Mouse (Mus musculus) kidney, postnatal 0 days (tissue): ENCODE results near the gene Zdhhc17. TPM values are rescaled to one million over a fixed set of nuclear protein-coding genes. Genes with fewer than 3 reads are reported as not detected.

Experiments used
- ATAC-seq: fragments of 200-750 bp; cut with Nextera tagmentation; replicated peaks from 2 replicates; pipeline ENCODE4 v1.8.0; 2017; ENCODE audit warnings: low read depth, moderate number of reproducible peaks, moderate TSS enrichment, moderate library complexity; ENCODE audit not compliant: low FRiP score
- DNase-seq: peaks from one replicate; pipeline ENCODE4 v3.0.0-alpha.2; 2016; ENCODE audit warnings: low spot score
- H3K27ac ChIP-seq: fragments of 300-500 bp; sonication (generic); 2 replicates; pipeline ENCODE4 v1.5.1; 2014; ENCODE audit warnings: mild to moderate bottlenecking
- H3K27me3 ChIP-seq: fragments of 300-500 bp; sonication (generic); 2 replicates; pipeline ENCODE4 v1.6.1; 2014; ENCODE audit warnings: low read length, mixed read lengths; ENCODE audit not compliant: insufficient read depth
- H3K36me3 ChIP-seq: fragments of 300-500 bp; sonication (generic); 2 replicates; pipeline ENCODE4 v1.6.1; 2014; ENCODE audit warnings: low read length, mixed read lengths; ENCODE audit not compliant: insufficient read depth
- H3K4me1 ChIP-seq: fragments of 300-500 bp; sonication (generic); replicated peaks from 2 replicates; pipeline ENCODE4 v1.6.1; 2014; ENCODE audit warnings: antibody characterized with exemption, low read length, mixed read lengths; ENCODE audit not compliant: insufficient read depth
- H3K4me2 ChIP-seq: fragments of 300-500 bp; sonication (generic); 2 replicates; pipeline ENCODE4 v1.6.1; 2014; ENCODE audit warnings: mild to moderate bottlenecking, low read length, moderate library complexity, mixed read lengths
- H3K4me3 ChIP-seq: fragments of 300-500 bp; sonication (generic); replicated peaks from 2 replicates; pipeline ENCODE4 v1.5.1; 2014; ENCODE audit warnings: low read depth, low read length
- H3K9ac ChIP-seq: fragments of 300-500 bp; sonication (generic); 2 replicates; pipeline ENCODE4 v1.6.1; 2014; ENCODE audit warnings: low read depth, low read length
- H3K9me3 ChIP-seq: fragments of 300-500 bp; sonication (generic); replicated peaks from 2 replicates; pipeline ENCODE4 v1.6.1; 2016; ENCODE audit warnings: low read length, inconsistent platforms, mixed read lengths
- CTCF ChIP-seq: IDR thresholded peaks from 2 replicates; pipeline ENCODE4 v1.5.1; 2016; ENCODE audit warnings: antibody characterized with exemption, low read depth, mild to moderate bottlenecking, moderate library complexity
- whole genome bisulfite sequencing: fragments of 180-500 bp; shearing (Covaris S2); extraction: QIAGEN DNeasy Blood & Tissue Kit; methylation state at CpG from one replicate; pipeline ENCODE4 v1.1.7; 2014; 5-methylcytosine and 5-hydroxymethylcytosine counted together
- polyA plus RNA-seq: library from polyadenylated mRNA; unstranded; fragments of >200 nt; fragmentation: Nextera tagmentation; extraction: Ambion mirVana; gene quantifications from 2 replicates; pipeline ENCODE4 v1.2.1, GENCODE M21; 2015

Gene Zdhhc17
- polyA plus RNA-seq, 1 experiment from 2014 or later: 18.1 TPM

DNA sequence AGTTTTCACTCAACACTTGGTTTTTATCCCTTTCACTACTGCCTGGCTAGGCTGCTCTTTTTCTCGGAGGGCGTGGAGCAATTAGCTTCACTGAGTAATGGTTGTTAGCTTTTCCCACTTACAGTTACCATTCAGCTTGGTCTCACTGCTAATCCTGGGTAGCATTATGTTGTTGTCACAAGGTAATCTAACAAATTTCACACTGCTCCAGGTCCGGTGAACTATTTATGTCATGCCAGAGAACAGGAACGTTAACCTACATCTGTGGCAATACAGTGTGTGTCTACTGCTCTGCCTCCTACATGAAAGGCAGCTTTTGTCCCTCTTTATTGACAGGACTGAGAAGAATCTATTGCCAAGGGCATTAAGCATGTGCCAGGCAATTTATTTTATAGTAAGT is 14.8 kb upstream of the Zdhhc17 start:
- H3K9me3 ChIP-seq: no peaks in the 10 kb centered on the region
- no peak for DNase-seq
- no peaks in the 10 kb centered on the region for H3K27me3 ChIP-seq
- no peak overlapping the region for H3K9ac ChIP-seq
- H3K4me2 ChIP-seq: no peak overlapping the region
- no peaks in the 10 kb centered on the region for H3K36me3 ChIP-seq
- WGBS: 65% methylated on average over 4 of the region's 4 CpGs
- H3K4me1 ChIP-seq: no peaks in the 10 kb centered on the region
- H3K4me3 ChIP-seq: no peak overlapping the region
- no peak for ATAC-seq
- no peak overlapping the region for H3K27ac ChIP-seq
- no peak for TF ChIP-seq CTCF

DNA sequence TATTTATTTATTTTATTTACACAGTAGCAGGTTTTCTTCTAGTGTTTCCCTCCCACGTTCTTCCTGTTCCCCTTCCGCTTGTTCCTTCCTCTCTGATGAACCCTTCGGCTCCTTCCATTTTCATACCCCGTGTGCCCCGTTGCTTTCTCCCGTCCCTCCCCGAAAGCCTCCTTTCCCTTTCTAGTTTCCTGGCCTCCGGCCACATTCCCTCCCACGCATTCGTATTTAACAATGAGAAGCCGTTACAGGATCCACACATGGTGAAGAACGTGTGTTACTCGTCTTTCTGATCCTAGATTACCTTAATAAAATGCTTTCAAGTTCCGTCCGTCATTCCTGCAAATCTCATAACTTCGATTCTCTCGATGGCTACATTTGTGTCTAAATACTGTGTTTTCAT is 4.5 kb upstream of the Zdhhc17 start:
- no peak overlapping the region for H3K4me2 ChIP-seq
- DNase-seq (no peak), ATAC-seq (no peak)
- H3K9ac ChIP-seq: no peak overlapping the region
- 48% methylated on average over 17 of the region's 17 CpGs for WGBS
- TF ChIP-seq CTCF: no peak
- H3K27me3 ChIP-seq: no peaks in the 10 kb centered on the region
- no peak overlapping the region for H3K27ac ChIP-seq
- no peaks in the 10 kb centered on the region for H3K36me3 ChIP-seq
- no peak overlapping the region for H3K4me3 ChIP-seq
- H3K9me3 ChIP-seq: no peaks in the 10 kb centered on the region
- H3K4me1 ChIP-seq: no peaks in the 10 kb centered on the region

DNA sequence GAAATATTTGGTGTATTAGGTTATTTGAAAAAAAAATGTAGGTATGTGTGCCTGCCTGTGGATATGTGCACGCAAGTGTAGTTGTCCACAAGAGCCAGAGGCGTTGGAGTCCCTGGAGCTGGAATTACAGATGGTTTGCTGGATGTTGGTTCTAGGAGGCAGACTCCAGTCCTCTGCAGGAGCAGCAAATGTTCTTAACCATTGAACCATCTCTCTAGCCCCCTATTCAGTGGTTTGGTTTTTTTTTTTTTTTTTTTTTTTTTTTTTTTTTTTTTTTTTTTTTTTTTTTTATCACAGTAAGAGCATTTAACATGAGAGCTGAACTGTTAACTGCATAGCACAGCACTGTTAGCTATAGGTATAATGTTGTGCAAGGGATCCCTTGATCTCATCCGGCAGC is 3.3 kb upstream of the Zdhhc17 start:
- H3K36me3 ChIP-seq: no peaks in the 10 kb centered on the region
- no peak overlapping the region for H3K9ac ChIP-seq
- H3K4me2 ChIP-seq: no peak overlapping the region
- no peak for TF ChIP-seq CTCF
- ATAC-seq (no peak), DNase-seq (no peak)
- no peak overlapping the region for H3K27ac ChIP-seq
- no peaks in the 10 kb centered on the region for H3K4me1 ChIP-seq
- WGBS: 95% methylated on average over 3 of the region's 3 CpGs
- no peaks in the 10 kb centered on the region for H3K27me3 ChIP-seq
- H3K9me3 ChIP-seq: no peaks in the 10 kb centered on the region
- no peak overlapping the region for H3K4me3 ChIP-seq

DNA sequence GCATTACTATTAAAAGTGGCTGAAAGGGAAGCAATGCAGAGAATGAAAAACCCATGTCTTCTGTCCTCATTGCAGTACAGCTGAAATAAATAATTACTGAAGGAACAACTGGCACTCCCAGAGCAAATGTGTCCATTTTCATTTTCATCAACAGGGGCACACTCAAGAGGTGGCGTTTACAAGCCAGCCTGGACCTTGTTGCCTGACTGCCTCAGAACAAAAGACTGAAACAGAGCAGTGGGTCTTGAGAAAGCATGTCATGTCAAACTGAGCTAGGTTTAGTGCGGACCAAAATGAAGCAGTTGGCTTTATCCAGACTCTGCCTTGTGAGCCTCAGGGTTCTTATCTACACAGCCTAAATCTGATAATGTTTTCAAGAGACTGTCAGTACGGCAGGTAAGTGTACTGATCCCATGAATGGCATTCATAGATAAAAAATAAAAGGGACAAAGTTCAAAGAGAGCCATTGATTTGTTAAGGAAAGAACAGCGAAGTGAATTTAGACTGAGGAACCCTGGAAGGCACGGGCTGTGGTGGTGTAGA is 2.6 kb upstream of the Zdhhc17 start:
- ATAC-seq (no peak), DNase-seq (no peak)
- 76% methylated on average over 5 of the region's 5 CpGs for WGBS
- H3K9ac ChIP-seq: no peak overlapping the region
- H3K4me2 ChIP-seq: no peak overlapping the region
- no peak overlapping the region for H3K4me3 ChIP-seq
- peaks cover 5% of the 10 kb centered on the region for H3K4me1 ChIP-seq
- no peaks in the 10 kb centered on the region for H3K36me3 ChIP-seq
- no peak for TF ChIP-seq CTCF
- no peak overlapping the region for H3K27ac ChIP-seq
- H3K27me3 ChIP-seq: no peaks in the 10 kb centered on the region
- H3K9me3 ChIP-seq: no peaks in the 10 kb centered on the region

DNA sequence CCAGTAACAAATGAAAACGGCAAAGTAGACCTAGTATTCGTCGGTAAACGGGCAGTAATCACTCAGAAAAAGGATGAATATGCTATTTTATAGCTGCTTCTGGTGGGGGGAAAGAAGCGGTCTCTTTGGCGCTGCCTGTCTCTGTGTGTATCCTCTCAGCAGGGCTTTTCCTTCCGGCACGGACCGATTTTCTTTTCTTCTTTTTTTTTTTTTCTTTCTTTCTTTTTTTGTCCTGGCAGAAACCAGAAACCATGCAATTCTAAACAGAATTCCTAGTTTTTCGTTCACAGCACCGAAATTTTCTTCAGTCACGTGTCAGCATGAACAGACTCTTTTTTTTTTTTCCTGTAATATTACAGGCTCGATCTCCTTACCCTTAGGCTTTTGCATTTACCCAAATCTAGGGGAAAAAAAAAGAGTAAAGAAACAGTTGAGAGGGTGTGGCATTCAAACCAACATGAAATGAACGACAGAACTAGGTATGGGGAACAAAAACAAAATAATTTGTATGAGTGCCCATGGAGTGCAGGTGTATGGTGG is 1.4 kb upstream of the Zdhhc17 start:
- 2% methylated on average over 14 of the region's 14 CpGs for WGBS
- no peak for TF ChIP-seq CTCF
- ATAC-seq (no peak), DNase-seq (peak; percentile 40)
- peak overlapping the region; percentile 98 for H3K9ac ChIP-seq
- no peaks in the 10 kb centered on the region for H3K27me3 ChIP-seq
- H3K4me2 ChIP-seq: peak overlapping the region; percentile 83
- H3K36me3 ChIP-seq: no peaks in the 10 kb centered on the region
- peak overlapping the region; percentile 98; the same call in 1 of the 2 replicates for H3K27ac ChIP-seq
- no peaks in the 10 kb centered on the region for H3K9me3 ChIP-seq
- H3K4me3 ChIP-seq: peak overlapping the region; percentile 92
- peaks cover 6% of the 10 kb centered on the region for H3K4me1 ChIP-seq

DNA sequence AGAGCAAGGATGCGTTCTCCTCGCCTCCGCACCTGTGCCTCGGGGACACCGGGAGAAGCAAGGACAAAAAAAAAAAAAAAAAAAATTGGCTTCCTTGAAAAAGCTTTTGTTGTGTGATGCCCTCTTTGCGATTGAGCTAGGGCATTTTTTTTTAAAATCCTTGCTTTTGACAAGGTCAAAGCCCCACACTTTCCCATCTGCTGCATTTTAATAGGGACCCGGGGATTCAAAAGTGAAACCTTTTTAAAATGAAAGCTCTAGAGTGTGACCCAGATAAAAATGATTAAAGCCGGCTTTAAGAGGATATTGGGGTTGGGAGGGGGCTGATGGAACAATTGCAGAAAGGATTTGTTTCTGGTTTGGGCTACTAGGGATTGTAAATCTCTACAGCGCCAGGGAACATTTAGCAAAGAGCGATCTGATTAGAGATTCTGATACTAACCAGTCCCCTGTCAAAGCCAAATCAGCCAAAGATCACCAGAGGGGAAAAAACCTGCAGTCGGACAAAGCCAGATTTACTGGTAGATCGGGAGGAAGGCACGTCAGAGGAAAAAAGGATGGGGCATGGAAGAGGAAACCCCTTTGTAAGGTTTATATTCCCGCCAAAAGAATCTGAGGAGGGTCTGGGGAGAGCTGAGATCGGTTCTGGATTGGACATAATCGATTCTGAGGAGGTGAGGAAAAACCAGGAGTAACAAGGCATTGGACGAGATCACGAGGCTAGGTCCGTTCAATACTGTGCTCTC is 713 bp upstream of the Zdhhc17 start:
- Histone ChIP-seq H3K4me1 (peaks cover 6% of the 10 kb centered on the region), H3K4me3 (peak overlapping the region; percentile 92), H3K9me3 (no peaks in the 10 kb centered on the region), H3K27me3 (no peaks in the 10 kb centered on the region), H3K27ac (peak overlapping the region; percentile 98), H3K36me3 (no peaks in the 10 kb centered on the region), H3K4me2 (peak overlapping the region; percentile 83), H3K9ac (peak overlapping the region; percentile 98)
- no peak for TF ChIP-seq CTCF
- WGBS: under 1% methylated on average over 19 of the region's 19 CpGs
- DNase-seq (peak; percentile 59), ATAC-seq (no peak)
